Mouse (Mus musculus) small intestine, adult 2 months (tissue): ENCODE measurements around the gene Memo1.

Experiments
- CTCF ChIP-seq: fragments of 200-500 bp; IDR thresholded peaks from 2 replicates; pipeline ENCODE4 v1.5.1; 2012; ENCODE audit warnings: low read depth, mild to moderate bottlenecking, control low read depth, inconsistent platforms, low read length, moderate library complexity, mixed read lengths; ENCODE audit not compliant: insufficient replicate concordance, insufficient read length; ENCODE audit errors: extremely low read depth
- POLR2A ChIP-seq: fragments of 200-500 bp; IDR thresholded peaks from 2 replicates; pipeline ENCODE4 v1.6.1; 2012; ENCODE audit warnings: low read depth, mild to moderate bottlenecking, control low read depth, inconsistent platforms, low read length, moderate library complexity

DNA sequence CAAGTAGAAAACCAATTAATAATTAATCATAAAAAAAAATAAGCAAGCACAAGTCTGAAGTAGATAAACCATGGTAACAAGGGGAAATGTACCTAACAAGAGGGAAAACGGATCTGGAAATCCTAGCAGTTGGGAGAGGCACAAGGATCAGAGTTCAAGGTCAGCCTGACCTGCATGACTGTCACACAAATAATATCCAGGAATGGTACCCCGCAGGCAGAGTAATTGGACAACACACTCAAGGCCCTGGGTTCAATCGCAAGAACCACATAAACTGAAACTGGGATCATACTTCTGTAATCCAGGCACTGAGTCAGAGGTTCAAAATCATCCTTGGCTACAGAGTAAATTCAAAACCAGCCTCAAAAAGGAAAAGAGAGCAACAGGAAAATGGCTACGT is 10.3 kb upstream of the Memo1 start:
- TF ChIP-seq POLR2A (no peak), CTCF (no peak)
